Comparison of ENCODE assay signal across 34 mouse cellular contexts in genomic region chr7:19925376-19925775, GRCm38 (mm10). TPM values are rescaled to one million over a fixed set of nuclear protein-coding genes. Genes with fewer than 3 reads are reported as not detected.
DNase-seq lines count a peak whose midpoint lies in the region; ATAC-seq and TF ChIP-seq lines count a peak whose summit lies in the region.
"Had no signal": no experiment of that assay in that cellular context is flagged by ENCODE, and none has a peak within 500 bp of the region (broad histone marks: within the 10 kb centered on the region; RNA-seq: fewer than 3 reads in every experiment).

No protein-coding gene starts in this region.

- H3K4me1 ChIP-seq in forebrain, embryonic 14.5 days (ENCODE audit: control insufficient read depth, insufficient read depth, low read length) = no peaks in the 10 kb centered on the region
- H3K4me1 ChIP-seq in forebrain, embryonic 13.5 days = 0 out of 2 replicates have a peak, but pooled peaks cover under 1% of the 10 kb centered on the region
- no peaks in the 10 kb centered on the region for H3K4me1 ChIP-seq in lung, embryonic 14.5 days (ENCODE audit: insufficient read depth)

- H3K4me3 ChIP-seq in forebrain, embryonic 14.5 days (ENCODE audit: low read depth, low read length) = no peak overlapping the region
- H3K4me3 ChIP-seq in forebrain, embryonic 13.5 days = no peak overlapping the region
- no peak overlapping the region for H3K4me3 ChIP-seq in lung, embryonic 14.5 days (ENCODE audit: low read depth, low read length)
- H3K4me3 ChIP-seq: embryonic facial prominence, embryonic 10.5 days; embryonic facial prominence, embryonic 13.5 days; erythroblast, embryonic 14.5 days; forebrain, embryonic 12.5 days; gastrocnemius, adult 2 months; heart, embryonic 12.5 days; heart, embryonic 15.5 days had no signal

- H3K9me3 ChIP-seq in forebrain, embryonic 14.5 days (replicated peaks; ENCODE audit: control insufficient read depth, low read length) = no peaks in the 10 kb centered on the region
- no peaks in the 10 kb centered on the region for H3K9me3 ChIP-seq in forebrain, embryonic 13.5 days (replicated peaks)
- H3K9me3 ChIP-seq in lung, embryonic 14.5 days (ENCODE audit: low read depth, low read length) = no peaks in the 10 kb centered on the region
- H3K9me3 ChIP-seq: embryonic facial prominence, embryonic 10.5 days; embryonic facial prominence, embryonic 13.5 days; forebrain, embryonic 12.5 days; G1E; heart, embryonic 12.5 days; heart, embryonic 15.5 days had no signal

- no peak overlapping the region for H3K27ac ChIP-seq in forebrain, embryonic 14.5 days (ENCODE audit: low read depth, low read length)
- no peak overlapping the region for H3K27ac ChIP-seq in forebrain, embryonic 13.5 days
- no peak overlapping the region for H3K27ac ChIP-seq in lung, embryonic 14.5 days (ENCODE audit: low read depth)
- H3K27ac ChIP-seq: embryonic facial prominence, embryonic 10.5 days; embryonic facial prominence, embryonic 13.5 days; forebrain, embryonic 12.5 days; gastrocnemius, adult 2 months; heart, embryonic 15.5 days; hindbrain, embryonic 14.5 days; hindbrain, postnatal 0 days had no signal

- no peak for ATAC-seq in forebrain, embryonic 14.5 days
- ATAC-seq in forebrain, embryonic 13.5 days = no peak
- no peak for ATAC-seq in lung, embryonic 14.5 days (ENCODE audit: insufficient read depth)
- ATAC-seq: forebrain, postnatal 0 days; hindbrain, postnatal 0 days; inflammation-experienced regulatory T-cells, adult 6 months; intestine, embryonic 16.5 days had no signal

- peak; percentile 21 for DNase-seq in cerebellum, adult 9-11 months
- DNase-seq in cerebellum, adult 11-12 months = no peak
- peak; percentile 21 for DNase-seq in forebrain, embryonic 14.5 days (ENCODE audit: low spot score)
- peak; percentile 51 for DNase-seq in lung, embryonic 14.5 days
- DNase-seq in lung, postnatal 10 days = no peak
- DNase-seq in left cerebral cortex, postnatal 36 days (ENCODE audit: low spot score in 2 of 2) = no peak
- DNase-seq: adrenal gland, adult 2 months; adrenal gland, postnatal 14 days; B cell, adult 2 months; embryo, embryonic 11 days; forebrain, postnatal 0 days; gastrocnemius, adult 2 months; gastrocnemius, postnatal 14 days; heart, postnatal 10 days; heart, postnatal 36 days; kidney, adult 18-20 months had no signal

- H3K4me2 ChIP-seq in forebrain, embryonic 14.5 days (ENCODE audit: low read length) = no peak overlapping the region
- H3K4me2 ChIP-seq in forebrain, embryonic 13.5 days = no peak overlapping the region
- no peak overlapping the region for H3K4me2 ChIP-seq in lung, embryonic 14.5 days
- H3K4me2 ChIP-seq: embryonic facial prominence, embryonic 13.5 days; forebrain, embryonic 12.5 days; heart, embryonic 12.5 days; heart, embryonic 15.5 days; hindbrain, embryonic 14.5 days had no signal

- intact Hi-C loops in left cerebral cortex, postnatal 36 days (cut with DNase I) = no loop called here

- H3K9ac ChIP-seq in forebrain, embryonic 14.5 days (ENCODE audit: low read length) = no peak overlapping the region
- H3K9ac ChIP-seq in forebrain, embryonic 13.5 days = no peak overlapping the region
- no peak overlapping the region for H3K9ac ChIP-seq in lung, embryonic 14.5 days
- H3K9ac ChIP-seq: embryonic facial prominence, embryonic 13.5 days; forebrain, embryonic 12.5 days; forebrain, postnatal 0 days; heart, embryonic 12.5 days; heart, embryonic 15.5 days; hindbrain, embryonic 14.5 days had no signal

- TF ChIP-seq CTCF in lung, embryonic 14.5 days (IDR thresholded peaks at IDR 0.05; ENCODE audit: low read depth) = no peak

- 72% methylated on average over 1 of the region's 1 CpGs for WGBS in forebrain, embryonic 14.5 days
- WGBS in forebrain, embryonic 13.5 days = 71% methylated on average over 1 of the region's 1 CpGs
- 51% methylated on average over 1 of the region's 1 CpGs for WGBS in lung, embryonic 14.5 days

- no peaks in the 10 kb centered on the region for H3K36me3 ChIP-seq in forebrain, embryonic 14.5 days (ENCODE audit: control insufficient read depth, insufficient read depth, low read length)
- no peaks in the 10 kb centered on the region for H3K36me3 ChIP-seq in forebrain, embryonic 13.5 days (ENCODE audit: poor library complexity, severe bottlenecking)
- no peaks in the 10 kb centered on the region for H3K36me3 ChIP-seq in lung, embryonic 14.5 days (ENCODE audit: insufficient read depth)
- H3K36me3 ChIP-seq: embryonic facial prominence, embryonic 10.5 days; embryonic facial prominence, embryonic 13.5 days; forebrain, embryonic 12.5 days; G1E; heart, embryonic 12.5 days; heart, embryonic 15.5 days had no signal

- no peaks in the 10 kb centered on the region for H3K27me3 ChIP-seq in forebrain, embryonic 14.5 days (replicated peaks; ENCODE audit: control insufficient read depth, insufficient read depth, low read length)
- H3K27me3 ChIP-seq in forebrain, embryonic 13.5 days = no peaks in the 10 kb centered on the region
- H3K27me3 ChIP-seq in lung, embryonic 14.5 days (ENCODE audit: insufficient read depth, low read length) = no peaks in the 10 kb centered on the region
- H3K27me3 ChIP-seq: CH12.LX; embryonic facial prominence, embryonic 13.5 days; forebrain, embryonic 12.5 days; heart, embryonic 12.5 days; heart, embryonic 15.5 days had no signal

RNA-seq across cellular contexts. Expression of gene Pvr, which starts 4.4 kb away (rescaled TPM):
- polyA plus RNA-seq in forebrain, embryonic 14.5 days (2014; fragmentation: Nextera tagmentation; extraction: Ambion mirVana) = 3.2 and 5.0 TPM in 2 replicates
- polyA plus RNA-seq in forebrain, embryonic 13.5 days (2015; fragmentation: Nextera tagmentation; extraction: Ambion mirVana) = 4.9 and 5.1 TPM in 2 replicates
- polyA plus RNA-seq in lung, embryonic 14.5 days (2014; fragmentation: Nextera tagmentation; extraction: Ambion mirVana) = 13.0 and 13.2 TPM in 2 replicates
- total RNA-seq in left cerebral cortex, postnatal 36 days (2021) = 10 to 100 TPM; 10.7 to 12.0 TPM
- polyA plus RNA-seq: G1E had no signal

RNA-seq across cellular contexts. Expression of gene Igsf23, which starts 25.2 kb away (rescaled TPM):
- not detected in 2 replicates for polyA plus RNA-seq in forebrain, embryonic 14.5 days (2014; fragmentation: Nextera tagmentation; extraction: Ambion mirVana)
- polyA plus RNA-seq in forebrain, embryonic 13.5 days (2015; fragmentation: Nextera tagmentation; extraction: Ambion mirVana) = not detected in 2 replicates
- 1.2 and 1.3 TPM in 2 replicates for polyA plus RNA-seq in lung, embryonic 14.5 days (2014; fragmentation: Nextera tagmentation; extraction: Ambion mirVana)
- not detected for total RNA-seq in left cerebral cortex, postnatal 36 days (2021)
- total RNA-seq: adrenal gland, adult 2 months; forebrain, postnatal 0 days; gastrocnemius, adult 2 months; gastrocnemius, postnatal 14 days; gastrocnemius, postnatal 4 days; hindbrain, postnatal 0 days had no signal
- polyA plus RNA-seq: cortical plate, adult 2 months; embryonic facial prominence, embryonic 10.5 days; embryonic facial prominence, embryonic 13.5 days; erythroblast, embryonic 14.5 days; forebrain, embryonic 12.5 days; forebrain, postnatal 0 days; G1E; hindbrain, embryonic 11.5 days; hindbrain, embryonic 14.5 days; hindbrain, postnatal 0 days had no signal

RNA-seq across cellular contexts. Expression of gene Ceacam19, which starts 37.6 kb away (rescaled TPM):
- polyA plus RNA-seq in forebrain, embryonic 14.5 days (2014; fragmentation: Nextera tagmentation; extraction: Ambion mirVana) = not detected in 2 replicates
- polyA plus RNA-seq in forebrain, embryonic 13.5 days (2015; fragmentation: Nextera tagmentation; extraction: Ambion mirVana) = not detected in 2 replicates
- not detected in 2 replicates for polyA plus RNA-seq in lung, embryonic 14.5 days (2014; fragmentation: Nextera tagmentation; extraction: Ambion mirVana)
- not detected for total RNA-seq in left cerebral cortex, postnatal 36 days (2021)
- total RNA-seq: adrenal gland, adult 2 months; adrenal gland, postnatal 14 days; adrenal gland, postnatal 4 days; forebrain, postnatal 0 days; gastrocnemius, adult 2 months; gastrocnemius, postnatal 14 days; gastrocnemius, postnatal 4 days; heart, postnatal 10 days; heart, postnatal 36 days; hindbrain, postnatal 0 days had no signal
- polyA plus RNA-seq: adrenal gland, adult 2 months; cortical plate, adult 2 months; embryonic facial prominence, embryonic 10.5 days; erythroblast, embryonic 14.5 days; forebrain, embryonic 12.5 days; forebrain, postnatal 0 days; frontal cortex, adult 2 months; G1E; heart, embryonic 12.5 days; heart, embryonic 15.5 days; hindbrain, embryonic 11.5 days; hindbrain, embryonic 14.5 days; hindbrain, postnatal 0 days; inflammation-experienced regulatory T-cells, adult 6 months; intestine, embryonic 16.5 days had no signal

RNA-seq across cellular contexts. Expression of gene Ceacam20, which starts 39.8 kb away (rescaled TPM):
- polyA plus RNA-seq in forebrain, embryonic 14.5 days (2014; fragmentation: Nextera tagmentation; extraction: Ambion mirVana) = not detected in 2 replicates
- not detected in 2 replicates for polyA plus RNA-seq in forebrain, embryonic 13.5 days (2015; fragmentation: Nextera tagmentation; extraction: Ambion mirVana)
- polyA plus RNA-seq in lung, embryonic 14.5 days (2014; fragmentation: Nextera tagmentation; extraction: Ambion mirVana) = not detected in 2 replicates
- not detected for total RNA-seq in left cerebral cortex, postnatal 36 days (2021)
- total RNA-seq: adrenal gland, adult 2 months; adrenal gland, postnatal 14 days; adrenal gland, postnatal 4 days; forebrain, postnatal 0 days; G1E; gastrocnemius, adult 2 months; gastrocnemius, postnatal 14 days; gastrocnemius, postnatal 4 days; heart, postnatal 10 days; heart, postnatal 36 days; hindbrain, postnatal 0 days had no signal
- polyA plus RNA-seq: adrenal gland, adult 2 months; cortical plate, adult 2 months; embryonic facial prominence, embryonic 10.5 days; embryonic facial prominence, embryonic 13.5 days; erythroblast, embryonic 14.5 days; forebrain, embryonic 12.5 days; forebrain, postnatal 0 days; frontal cortex, adult 2 months; G1E; heart, embryonic 12.5 days; heart, embryonic 15.5 days; hindbrain, embryonic 11.5 days; hindbrain, embryonic 14.5 days; hindbrain, postnatal 0 days had no signal

Comparison
In these comparisons a context has a peak if more than half of its experiments do, and no peak if none do; other contexts are left out.
1. DNase-seq: peak in cerebellum, adult 9-11 months (single experiment), forebrain, embryonic 14.5 days (single experiment) and lung, embryonic 14.5 days (single experiment); none in cerebellum, adult 11-12 months (single experiment), lung, postnatal 10 days (single experiment) and left cerebral cortex, postnatal 36 days (0 of 2).